Mouse (Mus musculus): ENCODE measurements around the gene Tmem178b.

The Tmem178b gene

DNA sequence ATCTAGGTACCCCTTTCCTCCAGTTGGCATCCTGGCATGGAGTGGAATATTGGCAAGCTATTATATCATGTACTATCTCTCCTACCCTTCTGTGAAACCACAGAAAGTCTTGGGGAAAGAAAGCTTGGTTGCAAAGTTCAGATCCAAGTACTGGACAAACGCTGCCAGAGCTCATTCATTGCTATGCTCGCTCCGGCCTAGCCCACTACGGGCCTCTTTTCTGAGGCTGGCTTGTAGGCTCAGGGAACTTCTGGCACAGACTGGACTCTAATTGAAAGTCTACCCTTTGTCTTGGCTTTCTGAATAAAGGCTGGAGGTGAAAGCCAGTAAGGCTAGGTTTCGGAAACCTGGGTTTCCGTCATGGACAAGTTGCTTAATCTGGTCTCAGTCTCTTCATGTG is 44.7 kb downstream of the Tmem178b start:
- DNase-seq (ENCODE audit: extremely low read depth, low read depth, low spot score), result no peak

GRCm38 (mm10) chr6:39919011-39919709 is 46.1 kb downstream of the Tmem178b start:
- no peak for DNase-seq (ENCODE audit: extremely low read depth, low read depth, low spot score)

DNA sequence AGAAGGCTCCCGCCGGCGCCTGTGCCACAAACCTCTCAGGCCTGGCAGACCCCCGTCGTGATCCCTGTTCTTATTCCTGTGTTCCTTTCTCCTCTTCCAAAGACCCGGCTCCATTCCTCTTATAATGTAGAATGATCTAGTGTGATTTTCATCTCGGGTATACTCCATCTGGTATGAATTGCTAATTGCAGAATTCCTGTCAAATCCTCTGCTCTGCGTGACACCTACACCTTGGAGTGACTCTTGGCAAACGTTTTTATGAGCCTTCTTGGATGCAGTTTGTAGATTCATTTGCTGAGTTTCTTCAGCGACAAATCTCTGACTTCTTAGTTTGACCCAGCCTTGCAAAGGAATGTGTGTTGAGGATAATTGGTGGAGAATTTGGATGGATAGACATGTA is 53.4 kb downstream of the Tmem178b start:
- no peak for DNase-seq (ENCODE audit: extremely low read depth, low read depth, low spot score)

DNA sequence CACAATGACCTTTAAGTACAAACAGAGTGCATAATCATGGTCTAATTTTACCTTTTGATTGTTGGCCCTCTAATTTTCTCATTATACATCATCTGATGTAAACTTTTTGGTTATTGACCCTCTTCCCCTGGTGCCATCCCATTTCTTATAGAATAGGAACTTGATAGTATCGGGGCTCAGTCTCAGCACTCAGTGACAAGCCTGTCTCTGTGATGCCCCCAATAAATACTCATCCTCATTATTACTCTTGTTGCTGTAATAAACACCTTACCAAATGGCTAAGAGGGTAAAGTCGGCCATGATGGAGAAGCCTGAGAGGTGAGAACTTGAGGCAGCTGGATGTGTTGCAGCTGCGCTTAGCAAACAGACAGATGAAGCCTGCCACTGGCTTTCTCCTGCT is 63.5 kb downstream of the Tmem178b start:
- no peak for DNase-seq (ENCODE audit: extremely low read depth, low read depth, low spot score)

DNA sequence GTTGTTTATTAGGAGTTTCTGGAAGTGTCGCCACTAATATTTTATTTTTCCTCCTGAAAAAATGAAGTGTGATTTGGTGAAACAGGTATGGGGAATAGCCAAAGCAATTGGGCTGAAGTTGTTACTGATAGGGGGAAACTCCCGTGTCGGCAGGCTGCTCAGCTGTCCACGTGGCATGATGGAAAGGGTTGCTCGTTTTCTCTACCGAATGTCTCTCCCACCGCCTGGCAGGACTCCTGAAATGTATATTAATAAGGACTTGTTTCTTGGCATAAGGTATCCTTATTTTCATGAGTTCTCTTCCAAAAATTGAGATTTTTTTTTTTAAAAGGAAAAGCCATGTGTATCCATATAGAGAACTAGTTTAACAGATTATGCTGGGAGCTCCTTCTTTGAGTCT is 67.8 kb downstream of the Tmem178b start:
- DNase-seq (ENCODE audit: extremely low read depth, low read depth, low spot score), result no peak

DNA sequence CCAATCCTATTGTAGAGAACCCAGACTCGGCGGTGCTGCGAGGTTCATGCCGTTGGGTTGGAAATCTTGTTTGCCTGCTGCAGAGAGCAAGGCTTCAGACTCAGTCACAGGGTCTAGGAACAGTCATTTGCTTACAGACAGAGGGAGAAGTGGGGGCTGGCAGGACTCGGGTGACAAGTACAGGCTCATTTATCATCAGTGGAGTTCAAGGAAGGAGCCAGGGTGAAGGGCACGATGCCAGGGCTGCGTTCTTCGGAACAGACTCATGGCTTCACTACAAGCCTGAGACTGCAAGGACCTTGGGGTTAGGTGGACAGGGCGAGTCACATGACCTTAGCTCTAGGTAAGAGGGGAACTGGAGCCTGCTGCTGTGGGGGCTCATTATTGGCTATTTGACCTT is 71.8 kb downstream of the Tmem178b start:
- no peak for DNase-seq (ENCODE audit: extremely low read depth, low read depth, low spot score)

DNA sequence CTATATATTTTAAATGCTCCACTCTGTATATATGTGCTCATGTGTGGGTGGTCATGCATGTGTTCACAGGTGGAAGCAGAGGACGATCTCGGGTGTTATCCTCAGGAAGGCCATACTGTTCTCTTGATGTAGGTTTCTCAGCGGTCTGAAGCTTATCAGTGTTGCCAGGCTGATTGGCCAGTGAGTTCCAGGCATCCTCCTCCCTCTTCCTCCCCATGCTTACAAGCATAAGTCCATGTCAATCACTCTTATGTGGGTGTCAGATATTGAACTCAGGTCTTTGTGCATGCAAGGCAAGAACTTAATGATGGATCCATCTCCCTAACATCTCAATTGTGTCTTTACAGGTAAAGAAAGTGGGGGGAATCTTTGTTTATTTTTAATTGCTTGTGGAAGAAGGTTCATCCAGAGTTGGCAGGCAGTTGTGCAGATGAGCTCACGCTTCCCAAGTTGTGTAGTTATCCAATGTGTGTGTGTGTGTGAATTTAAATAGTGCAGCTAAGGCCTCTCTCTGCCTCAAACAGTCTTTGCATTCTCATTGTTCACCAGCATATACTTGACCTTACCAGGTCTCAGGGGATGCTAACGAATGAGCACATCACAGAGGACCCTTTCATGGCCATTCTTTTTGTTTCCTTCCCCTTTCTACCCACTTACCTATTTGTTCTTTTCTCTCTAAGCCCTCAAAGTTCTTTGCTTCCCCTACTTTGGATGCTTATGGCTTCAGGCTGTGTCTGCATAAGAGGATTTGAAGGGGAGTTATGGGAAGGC is 72.8 kb downstream of the Tmem178b start:
- DNase-seq (ENCODE audit: extremely low read depth, low read depth, low spot score), result no peak

GRCm38 (mm10) chr6:39946601-39947000 is 73.5 kb downstream of the Tmem178b start:
- DNase-seq (ENCODE audit: extremely low read depth, low read depth, low spot score), result no peak

- no peak for DNase-seq (ENCODE audit: extremely low read depth, low read depth, low spot score)
Observed at GRCm38 (mm10) chr6:39953951-39954350, 80.9 kb downstream of the Tmem178b start.

DNA sequence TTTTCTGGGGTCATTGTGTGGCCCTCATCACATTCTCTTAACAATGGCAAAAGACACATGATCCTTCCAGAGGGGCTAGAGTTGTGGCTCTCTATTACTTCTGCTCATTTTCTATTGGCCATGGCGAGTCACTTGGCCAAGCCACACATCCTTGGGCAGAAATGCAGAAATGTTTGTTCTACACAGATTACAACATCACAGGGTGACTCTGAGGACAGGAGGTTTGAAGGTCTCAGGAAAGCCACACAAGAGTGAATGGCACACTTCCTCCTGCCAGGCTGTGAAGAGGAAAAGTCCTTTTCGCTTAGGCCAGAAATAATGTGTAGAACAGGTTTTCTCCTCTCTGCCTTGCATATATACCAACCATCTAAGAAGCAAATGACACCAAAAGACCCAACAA is 82.1 kb downstream of the Tmem178b start:
- no peak for DNase-seq (ENCODE audit: extremely low read depth, low read depth, low spot score)

DNA sequence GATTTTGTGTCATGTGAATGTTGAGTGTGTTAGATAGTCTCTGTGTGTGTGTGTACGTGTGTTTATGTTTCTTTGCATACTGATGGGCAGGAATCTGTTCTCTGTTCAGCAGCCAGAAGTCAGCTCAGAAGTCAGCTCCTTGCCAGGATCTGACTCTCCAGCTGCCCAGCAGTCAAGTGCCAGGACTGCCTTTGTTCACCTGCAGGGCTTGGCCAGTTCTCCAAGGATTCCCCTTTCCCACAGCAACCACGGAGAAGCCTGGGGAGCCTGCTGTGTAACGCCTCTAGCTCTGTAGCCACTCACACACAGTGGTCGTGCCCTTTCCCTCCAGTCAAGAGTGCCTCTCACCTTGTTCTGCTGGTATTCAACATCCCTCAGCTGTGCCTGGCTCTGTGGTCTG is 91.5 kb downstream of the Tmem178b start:
- DNase-seq (ENCODE audit: extremely low read depth, low read depth, low spot score), result no peak

- DNase-seq (ENCODE audit: extremely low read depth, low read depth, low spot score), result no peak
Observed at GRCm38 (mm10) chr6:39970281-39970680, 97.2 kb downstream of the Tmem178b start.

DNA sequence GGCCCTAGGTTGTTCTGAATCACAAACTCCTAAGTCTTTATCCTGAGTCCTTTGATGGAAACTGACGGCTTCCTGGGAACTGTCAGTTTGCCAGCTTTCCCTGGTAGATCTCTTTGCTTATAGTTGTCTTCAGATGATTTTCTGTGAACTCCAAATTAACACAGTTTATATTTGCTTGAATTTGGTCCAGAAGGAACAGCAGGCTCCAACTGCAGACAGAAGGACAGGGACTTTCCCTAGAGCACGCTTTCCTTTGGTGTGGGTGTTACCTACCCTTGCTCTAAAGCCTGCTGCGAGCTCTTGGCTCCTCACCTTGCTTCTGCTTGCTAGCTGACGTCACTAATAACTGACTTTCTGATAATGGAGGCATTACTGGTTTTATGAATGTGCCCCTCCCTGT is 105.9 kb downstream of the Tmem178b start:
- no peak for DNase-seq (ENCODE audit: extremely low read depth, low read depth, low spot score)

DNA sequence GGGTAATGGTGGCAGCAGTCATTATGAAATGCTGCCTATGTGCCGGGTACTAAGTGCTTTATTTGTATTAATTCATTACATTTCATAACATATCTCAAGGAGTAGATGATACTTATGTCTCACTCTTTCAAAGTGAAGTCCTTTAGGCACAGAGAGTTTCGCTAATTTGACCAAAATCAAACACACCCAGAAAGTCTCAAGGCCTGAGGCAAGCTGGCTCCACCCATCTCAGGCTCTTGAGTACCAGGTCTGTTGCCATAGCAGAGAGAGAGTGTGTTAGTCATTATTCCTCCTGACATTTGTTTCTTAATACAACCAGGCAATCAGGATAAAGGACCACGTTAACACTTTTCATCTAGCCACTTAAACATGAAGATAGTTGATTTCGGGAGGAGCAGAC is 117.7 kb downstream of the Tmem178b start:
- no peak for DNase-seq (ENCODE audit: extremely low read depth, low read depth, low spot score)

DNA sequence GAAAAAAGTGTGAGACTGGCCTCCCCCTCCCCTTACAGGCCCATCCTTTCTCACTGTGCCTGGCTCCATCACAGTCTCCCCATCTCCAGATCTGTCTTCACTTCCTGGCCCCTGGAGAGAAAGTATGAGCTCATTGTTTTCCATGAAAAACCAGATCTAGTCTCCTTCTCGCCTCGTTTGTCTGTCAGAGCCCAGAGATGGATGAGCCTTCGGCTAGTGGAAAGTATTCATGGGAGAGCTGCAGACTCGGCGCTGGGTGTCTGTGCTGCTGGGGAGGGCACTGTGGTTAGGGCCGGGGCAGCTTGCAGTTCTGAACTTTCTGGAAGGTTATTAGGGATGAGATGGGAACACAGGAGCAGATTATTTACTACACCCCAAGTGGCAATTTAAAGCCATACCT is 118.9 kb downstream of the Tmem178b start:
- DNase-seq (ENCODE audit: extremely low read depth, low read depth, low spot score), result no peak

- DNase-seq (ENCODE audit: extremely low read depth, low read depth, low spot score), result no peak
Observed at GRCm38 (mm10) chr6:40006006-40006765, 133.1 kb downstream of the Tmem178b start.

GRCm38 (mm10) chr6:40008166-40008907 is 135.3 kb downstream of the Tmem178b start:
- DNase-seq (ENCODE audit: extremely low read depth, low read depth, low spot score), result no peak

GRCm38 (mm10) chr6:40009718-40010117 is 136.6 kb downstream of the Tmem178b start:
- DNase-seq (ENCODE audit: extremely low read depth, low read depth, low spot score), result no peak

DNA sequence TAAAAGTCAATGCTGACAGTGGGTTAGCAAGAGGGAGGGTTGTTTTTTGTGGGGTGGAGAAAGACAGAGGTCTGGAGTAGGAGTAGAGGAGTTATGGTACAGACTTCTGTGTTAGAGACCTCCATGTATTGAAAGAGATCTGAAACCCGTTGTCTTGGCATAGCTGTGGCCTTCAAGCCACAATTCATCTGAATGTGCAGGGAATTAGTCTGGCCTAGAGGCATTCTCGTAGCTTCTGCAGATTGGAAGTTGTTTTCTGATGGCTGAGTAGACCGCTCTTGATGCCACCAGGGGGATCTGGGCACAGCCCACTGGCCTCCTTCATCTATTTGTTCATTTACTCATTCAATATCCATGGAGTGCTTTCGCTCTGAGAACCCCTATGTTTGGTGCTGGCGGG is 138.0 kb downstream of the Tmem178b start:
- no peak for DNase-seq (ENCODE audit: extremely low read depth, low read depth, low spot score)

DNA sequence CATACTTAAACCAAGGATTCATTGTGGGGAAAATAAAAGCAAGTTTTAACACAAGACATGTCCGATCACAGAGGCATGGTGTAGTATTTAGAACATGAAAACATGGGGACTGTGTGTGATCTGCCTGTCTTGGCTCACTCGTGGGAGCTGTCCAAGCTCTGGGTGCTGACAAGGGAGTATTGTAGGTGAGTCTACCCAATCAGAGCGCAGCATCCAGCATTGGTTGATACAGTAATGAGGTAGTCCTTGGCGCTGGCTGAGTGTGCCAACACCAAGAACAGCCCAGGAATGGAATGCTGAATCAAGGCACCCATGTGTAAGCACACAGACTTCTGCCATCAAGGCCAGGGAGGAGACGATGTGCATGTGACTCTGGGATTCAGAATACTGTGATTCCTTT is 138.5 kb downstream of the Tmem178b start:
- DNase-seq (ENCODE audit: extremely low read depth, low read depth, low spot score), result no peak

- DNase-seq (ENCODE audit: extremely low read depth, low read depth, low spot score), result no peak
Observed at GRCm38 (mm10) chr6:40013407-40013806, 140.3 kb downstream of the Tmem178b start.
